Mouse (Mus musculus) myocyte (in vitro differentiated cells): ENCODE data around the gene Baiap3. TPM values are rescaled to one million over a fixed set of nuclear protein-coding genes. Genes with fewer than 3 reads are reported as not detected.

Source experiments
- polyA plus RNA-seq: library from polyadenylated mRNA; unstranded; fragments of >200 nt; fragmentation: generic; extraction: Trizol; gene quantifications from one replicate; pipeline ENCODE4 v1.2.1, GENCODE M21; 2012; ENCODE audit warnings: missing spikeins

The Baiap3 gene
- polyA plus RNA-seq, 1 experiment: 0.01 TPM

Other genes starting within 250 kb of the Baiap3 start
- gene Cramp1l, start 240.6 kb downstream of the Baiap3 start, polyA plus RNA-seq: 3.5 TPM
- gene Ift140, start 240.3 kb downstream of the Baiap3 start, polyA plus RNA-seq: 8.9 TPM
- gene Tmem204, start 172.8 kb downstream of the Baiap3 start, polyA plus RNA-seq: 0.43 TPM
- 14.4 TPM for gene Telo2, start 140.4 kb downstream of the Baiap3 start, polyA plus RNA-seq
- not detected for gene Ptx4, start 135.6 kb downstream of the Baiap3 start, polyA plus RNA-seq
- 22.9 TPM for gene Clcn7, start 123.0 kb downstream of the Baiap3 start, polyA plus RNA-seq
- not detected for gene Ccdc154, start 93.9 kb downstream of the Baiap3 start, polyA plus RNA-seq
- gene Gm38655, start 80.9 kb downstream of the Baiap3 start, polyA plus RNA-seq: not detected
- 13.7 TPM for gene BC003965, start 71.8 kb downstream of the Baiap3 start, polyA plus RNA-seq
- gene Unkl, start 68.0 kb downstream of the Baiap3 start, polyA plus RNA-seq: 1.9 TPM
- gene Gnptg, start 16.2 kb downstream of the Baiap3 start, polyA plus RNA-seq: 26.5 TPM
- gene Tsr3, start 16.2 kb downstream of the Baiap3 start, polyA plus RNA-seq: 44.7 TPM
- gene Ube2i, start 18.3 kb upstream of the Baiap3 start, polyA plus RNA-seq: 246 TPM
- not detected for gene Prss34, start 42.0 kb upstream of the Baiap3 start, polyA plus RNA-seq
- gene Prss28, start 52.3 kb upstream of the Baiap3 start, polyA plus RNA-seq: not detected
- gene Prss29, start 62.3 kb upstream of the Baiap3 start, polyA plus RNA-seq: not detected
- 0.47 TPM for gene Tpsab1, start 89.2 kb upstream of the Baiap3 start, polyA plus RNA-seq
- gene Tpsb2, start 109.9 kb upstream of the Baiap3 start, polyA plus RNA-seq: not detected
- gene Tpsg1, start 112.9 kb upstream of the Baiap3 start, polyA plus RNA-seq: not detected
- 0.12 TPM for gene Cacna1h, start 177.4 kb upstream of the Baiap3 start, polyA plus RNA-seq
- gene Tekt4, start 198.3 kb upstream of the Baiap3 start, polyA plus RNA-seq: not detected
- not detected for gene Sstr5, start 240.9 kb upstream of the Baiap3 start, polyA plus RNA-seq